Mouse (Mus musculus) CD4-positive naive resting alpha-beta T cell, adult 76 days (primary cell): ENCODE results near the gene Ces1h. TPM values are rescaled to one million over a fixed set of nuclear protein-coding genes. Genes with fewer than 3 reads are reported as not detected.

ENCODE experiments used
- total RNA-seq: library from RNA; stranded (reverse); gene quantifications from one replicate; pipeline ENCODE4 v1.2.4, GENCODE M21; 2023

Ces1h gene
- total RNA-seq, result not detected

GRCm38 (mm10) chr8:93379625-93380024 is at the start of gene Ces1h:
Gene Ces1h (minus strand): TSS chr8:93379725.

GRCm38 (mm10) chr8:93337207-93337606 is 42.3 kb downstream of the Ces1h start, which contains the start of gene Ces1g:
Gene Ces1g (minus strand): TSS chr8:93337308.

Other genes with a start within 250 kb of the Ces1h start
- not detected for gene Ces1c, start 248.4 kb downstream of the Ces1h start, total RNA-seq
- gene Ces1d, start 181.9 kb downstream of the Ces1h start, total RNA-seq, result not detected
- not detected for gene Ces1e, start 150.1 kb downstream of the Ces1h start, total RNA-seq
- not detected for gene Ces1f, start 100.0 kb downstream of the Ces1h start, total RNA-seq
- not detected for gene Ces1g, start 42.4 kb downstream of the Ces1h start, total RNA-seq
- gene Ces5a, start 156.1 kb upstream of the Ces1h start, total RNA-seq, result not detected